In genomic region chr14:25311475-25311874, GRCm38 (mm10) we compare ENCODE assay signal across 15 mouse cellular contexts.
DNase-seq lines count a peak whose midpoint lies in the region; ATAC-seq and TF ChIP-seq lines count a peak whose summit lies in the region.
"Had no signal": no experiment of that assay in that cellular context is flagged by ENCODE, and none has a peak within 500 bp of the region (broad histone marks: within the 10 kb centered on the region; RNA-seq: fewer than 3 reads in every experiment).

No protein-coding gene starts in this region.

- no peaks in the 10 kb centered on the region for H3K27me3 ChIP-seq in heart, embryonic 12.5 days (replicated peaks)
- H3K27me3 ChIP-seq in lung, embryonic 15.5 days = no peaks in the 10 kb centered on the region
- no peaks in the 10 kb centered on the region for H3K27me3 ChIP-seq in intestine, postnatal 0 days (replicated peaks; ENCODE audit: control insufficient read depth, insufficient read depth, low read length)
- H3K27me3 ChIP-seq: Patski had no signal

- 0 out of 2 replicates have a peak overlapping the region, but pooled peaks have one; percentile 20 for H3K4me2 ChIP-seq in heart, embryonic 12.5 days
- no peak overlapping the region for H3K4me2 ChIP-seq in lung, embryonic 15.5 days
- no peak overlapping the region for H3K4me2 ChIP-seq in intestine, postnatal 0 days (replicated peaks; ENCODE audit: low read depth)

- no peak for TF ChIP-seq POLR2A in brain, embryonic 14.5 days (IDR thresholded peaks at IDR 0.05; ENCODE audit: borderline replicate concordance, extremely low read depth, insufficient read depth, insufficient read length, poor library complexity, severe bottlenecking)

- no peaks in the 10 kb centered on the region for H3K36me3 ChIP-seq in heart, embryonic 12.5 days
- H3K36me3 ChIP-seq in lung, embryonic 15.5 days = no peaks in the 10 kb centered on the region
- H3K36me3 ChIP-seq in intestine, postnatal 0 days (ENCODE audit: control insufficient read depth, insufficient read depth) = no peaks in the 10 kb centered on the region

- no peak overlapping the region for H3K4me3 ChIP-seq in heart, embryonic 12.5 days
- H3K4me3 ChIP-seq in lung, embryonic 15.5 days = no peak overlapping the region
- H3K4me3 ChIP-seq in intestine, postnatal 0 days (ENCODE audit: low read depth, low read length) = no peak overlapping the region

- TF ChIP-seq CTCF in brain, embryonic 14.5 days (IDR thresholded peaks at IDR 0.05; ENCODE audit: borderline replicate concordance, extremely low read depth, insufficient read depth, insufficient read length) = no peak
- peak; percentile 31 for TF ChIP-seq CTCF in intestine, postnatal 0 days (IDR thresholded peaks at IDR 0.05; ENCODE audit: low read depth)

- H3K9me3 ChIP-seq in heart, embryonic 12.5 days (replicated peaks) = no peaks in the 10 kb centered on the region
- H3K9me3 ChIP-seq in lung, embryonic 15.5 days = no peaks in the 10 kb centered on the region
- H3K9me3 ChIP-seq in intestine, postnatal 0 days (ENCODE audit: control insufficient read depth) = no peaks in the 10 kb centered on the region

- no peak overlapping the region for H3K9ac ChIP-seq in heart, embryonic 12.5 days
- H3K9ac ChIP-seq in lung, embryonic 15.5 days = no peak overlapping the region
- H3K9ac ChIP-seq in intestine, postnatal 0 days (ENCODE audit: low read depth, low read length) = no peak overlapping the region
- H3K9ac ChIP-seq: liver, postnatal 0 days had no signal

- peaks cover 56% of the 10 kb centered on the region for H3K4me1 ChIP-seq in heart, embryonic 12.5 days (replicated peaks)
- H3K4me1 ChIP-seq in lung, embryonic 15.5 days = peaks cover 26% of the 10 kb centered on the region
- H3K4me1 ChIP-seq in intestine, postnatal 0 days (replicated peaks; ENCODE audit: control insufficient read depth, insufficient read depth, low read length) = peaks cover 22% of the 10 kb centered on the region

- H3K27ac ChIP-seq in heart, embryonic 12.5 days (ENCODE audit: poor library complexity, severe bottlenecking) = peak overlapping the region; percentile 98
- H3K27ac ChIP-seq in lung, embryonic 15.5 days = peak overlapping the region; percentile 9; the same call in 1 of the 2 replicates
- no peak overlapping the region for H3K27ac ChIP-seq in intestine, postnatal 0 days (ENCODE audit: low read depth, low read length)

- no peak for DNase-seq in heart, postnatal 25 days (ENCODE audit: low spot score)
- no peak for DNase-seq in lung, postnatal 36 days
- DNase-seq in brain, embryonic 14.5 days (ENCODE audit: low read depth) = peak; percentile 71
- no peak for DNase-seq in gastrocnemius, postnatal 14 days
- DNase-seq in adrenal gland, postnatal 4 days (ENCODE audit: low spot score in 2 of 2) = no peak
- DNase-seq: adrenal gland, adult 2 months; embryo, embryonic 11 days; gastrocnemius, postnatal 36 days; liver, postnatal 0 days; thymus, postnatal 25 days had no signal

- whole genome bisulfite sequencing in heart, embryonic 12.5 days = 16% methylated on average over 3 of the region's 3 CpGs
- WGBS in lung, embryonic 15.5 days = 26% methylated on average over 3 of the region's 3 CpGs
- 52% methylated on average over 3 of the region's 3 CpGs for WGBS in intestine, postnatal 0 days

- ATAC-seq in heart, embryonic 12.5 days (ENCODE audit: insufficient number of reproducible peaks, low FRiP score) = peak; percentile 24; the same call in 1 of the 2 replicates
- ATAC-seq in lung, embryonic 15.5 days (ENCODE audit: borderline replicate concordance, extremely low read depth, low FRiP score, low TSS enrichment) = no peak
- ATAC-seq in intestine, postnatal 0 days = no peak
- ATAC-seq: forebrain, embryonic 14.5 days; liver, postnatal 0 days; Patski had no signal

- intact Hi-C loops in heart, postnatal 25 days (cut with DNase I) = loop anchor here (5.0 kb wide), 2 partner anchors 36 to 251 kb away; no protein-coding TSS in a partner anchor
- intact Hi-C loops in gastrocnemius, postnatal 14 days (cut with DNase I; ENCODE audit: low total_unique reads) = no loop called here
